Mouse (Mus musculus): ENCODE measurements around the gene Nol3. TPM values are rescaled to one million over a fixed set of nuclear protein-coding genes. Genes with fewer than 3 reads are reported as not detected.

Gene Nol3
- total RNA-seq, 2 experiments from 2014 or later: 7.4 to 7.8 TPM

GRCm38 (mm10) chr8:105310118-105310517 lies 34.2 kb downstream of the Nol3 start:
- no peak for DNase-seq (ENCODE audit: low spot score in 2 of 2)
- TF ChIP-seq CTCF (conservative IDR thresholded peaks at IDR 0.05): no peak
- no peak overlapping the region for H3K4me3 ChIP-seq
- H3K27ac ChIP-seq: no peak overlapping the region

GRCm38 (mm10) chr8:105311718-105312117 lies 35.8 kb downstream of the Nol3 start:
- no peak overlapping the region; the same call in 1 of the 2 replicates for H3K27ac ChIP-seq
- H3K4me3 ChIP-seq: no peak overlapping the region
- TF ChIP-seq CTCF (conservative IDR thresholded peaks at IDR 0.05): peak; percentile 42
- no peak for DNase-seq (ENCODE audit: low spot score in 2 of 2)

GRCm38 (mm10) chr8:105312891-105313481 lies 37.0 kb downstream of the Nol3 start:
- Histone ChIP-seq H3K4me3 (no peak overlapping the region), H3K27ac (no peak overlapping the region)
- DNase-seq (ENCODE audit: low spot score in 2 of 2): no peak
- TF ChIP-seq CTCF (conservative IDR thresholded peaks at IDR 0.05): no peak

GRCm38 (mm10) chr8:105313622-105314402 lies 37.9 kb downstream of the Nol3 start:
- DNase-seq (ENCODE audit: low spot score in 2 of 2): no peak
- H3K4me3 ChIP-seq: no peak overlapping the region
- TF ChIP-seq CTCF (conservative IDR thresholded peaks at IDR 0.05): no peak
- H3K27ac ChIP-seq: no peak overlapping the region

- DNase-seq (ENCODE audit: low spot score in 2 of 2): no peak
- no peak for TF ChIP-seq CTCF (conservative IDR thresholded peaks at IDR 0.05)
- H3K4me3 ChIP-seq: no peak overlapping the region
- no peak overlapping the region for H3K27ac ChIP-seq
Observed at GRCm38 (mm10) chr8:105315073-105315769, 39.3 kb downstream of the Nol3 start.

GRCm38 (mm10) chr8:105317941-105318340 lies 42.0 kb downstream of the Nol3 start:
- TF ChIP-seq CTCF (conservative IDR thresholded peaks at IDR 0.05): no peak

GRCm38 (mm10) chr8:105318662-105319190 lies 42.8 kb downstream of the Nol3 start:
- Histone ChIP-seq H3K27ac (no peak overlapping the region), H3K4me3 (no peak overlapping the region)
- DNase-seq (ENCODE audit: low spot score in 2 of 2): no peak
- TF ChIP-seq CTCF (conservative IDR thresholded peaks at IDR 0.05): no peak

More at GRCm38 (mm10) chr8:105317941-105318340, 42.0 kb downstream of the Nol3 start:
- Histone ChIP-seq H3K4me3 (no peak overlapping the region), H3K27ac (no peak overlapping the region; the same call in 1 of the 2 replicates)
- DNase-seq (ENCODE audit: low spot score in 2 of 2): no peak

GRCm38 (mm10) chr8:105323183-105323582 lies 47.2 kb downstream of the Nol3 start:
- DNase-seq (ENCODE audit: low spot score in 2 of 2): no peak
- no peak overlapping the region for H3K27ac ChIP-seq
- H3K4me3 ChIP-seq: no peak overlapping the region
- TF ChIP-seq CTCF (conservative IDR thresholded peaks at IDR 0.05): no peak

- Histone ChIP-seq H3K4me3 (peak overlapping the region; percentile 99), H3K27ac (peak overlapping the region; percentile 98)
- no peak for DNase-seq (ENCODE audit: low spot score in 2 of 2)
- TF ChIP-seq CTCF (conservative IDR thresholded peaks at IDR 0.05): no peak
Observed at GRCm38 (mm10) chr8:105325641-105326093, 49.7 kb downstream of the Nol3 start.

- peak; percentile 66 for TF ChIP-seq CTCF (conservative IDR thresholded peaks at IDR 0.05)
Observed at GRCm38 (mm10) chr8:105326141-105326672, 50.3 kb downstream of the Nol3 start, which contains the start of the genes Lrrc29 and Tmem208. Gene Lrrc29, minus strand, starts transcription at chr8:105326278. Gene Tmem208, plus strand, starts transcription at chr8:105326354.

GRCm38 (mm10) chr8:105326968-105327367 lies 51.0 kb downstream of the Nol3 start:
- TF ChIP-seq CTCF (conservative IDR thresholded peaks at IDR 0.05): no peak
- peak overlapping the region; percentile 99 for H3K4me3 ChIP-seq
- H3K27ac ChIP-seq: peak overlapping the region; percentile 98
- no peak for DNase-seq (ENCODE audit: low spot score in 2 of 2)

More at GRCm38 (mm10) chr8:105326141-105326672, 50.3 kb downstream of the Nol3 start, which contains the start of the genes Lrrc29 and Tmem208:
- Histone ChIP-seq H3K4me3 (peak within 1 kb of the TSS; percentile 99), H3K27ac (peak within 1 kb of the TSS; percentile 98)
- DNase-seq (ENCODE audit: low spot score in 2 of 2): peak; percentile 97

GRCm38 (mm10) chr8:105330325-105330724 lies 54.4 kb downstream of the Nol3 start:
- TF ChIP-seq CTCF (conservative IDR thresholded peaks at IDR 0.05): no peak
- DNase-seq (ENCODE audit: low spot score in 2 of 2): no peak
- Histone ChIP-seq H3K4me3 (no peak overlapping the region), H3K27ac (no peak overlapping the region)

All from layer of hippocampus, adult 2 months (tissue).